Mouse (Mus musculus) heart, embryonic 13.5 days (tissue): ENCODE results near the gene Paf1. TPM values are rescaled to one million over a fixed set of nuclear protein-coding genes. Genes with fewer than 3 reads are reported as not detected.
A peak's percentile ranks its signal among the peaks of the same experiment; 100 is the strongest.
"Not testable (repeated sequence)": the region's sequence is repeated elsewhere in the genome, so short reads cannot be mapped to it uniquely, and the experiment has no call there.

ENCODE experiments used
- ATAC-seq: fragments of 200-750 bp; cut with Nextera tagmentation; 2 replicates; pipeline ENCODE4 v1.8.0; 2017; ENCODE audit warnings: moderate TSS enrichment; ENCODE audit not compliant: insufficient number of reproducible peaks, low FRiP score, low TSS enrichment; ENCODE audit errors: extremely low read depth
- H3K27ac ChIP-seq: fragments of 300-500 bp; sonication (generic); replicated peaks from 2 replicates; pipeline ENCODE4 v1.5.1; 2015; ENCODE audit warnings: moderate library complexity, mild to moderate bottlenecking, inconsistent platforms
- H3K27me3 ChIP-seq: fragments of 300-500 bp; sonication (generic); replicated peaks from 2 replicates; pipeline ENCODE4 v1.6.1; 2015; ENCODE audit warnings: mild to moderate bottlenecking, inconsistent platforms
- H3K36me3 ChIP-seq: fragments of 300-500 bp; sonication (generic); 2 replicates; pipeline ENCODE4 v1.6.1; 2015; ENCODE audit warnings: mild to moderate bottlenecking, inconsistent platforms
- H3K4me1 ChIP-seq: fragments of 300-500 bp; sonication (generic); 2 replicates; pipeline ENCODE4 v1.6.1; 2015; ENCODE audit warnings: inconsistent platforms
- H3K4me2 ChIP-seq: fragments of 300-500 bp; sonication (generic); 2 replicates; pipeline ENCODE4 v1.6.1; 2015; ENCODE audit warnings: inconsistent platforms, mild to moderate bottlenecking, moderate library complexity
- H3K4me3 ChIP-seq: fragments of 300-500 bp; sonication (generic); 2 replicates; pipeline ENCODE4 v1.5.1; 2015; ENCODE audit warnings: moderate library complexity, mild to moderate bottlenecking, inconsistent platforms
- H3K9ac ChIP-seq: fragments of 300-500 bp; sonication (generic); 2 replicates; pipeline ENCODE4 v1.6.1; 2015; ENCODE audit warnings: inconsistent platforms, mild to moderate bottlenecking, moderate library complexity
- H3K9me3 ChIP-seq: fragments of 300-500 bp; sonication (generic); 2 replicates; pipeline ENCODE4 v1.6.1; 2016; ENCODE audit warnings: inconsistent platforms
- WGBS: fragments of 180-500 bp; shearing (Covaris S2); methylation state at CpG from one replicate; pipeline ENCODE4 v1.1.7; 2015; ENCODE audit warnings: mixed read lengths; 5-methylcytosine and 5-hydroxymethylcytosine counted together
- polyA plus RNA-seq: library from polyadenylated mRNA; unstranded; fragments of >200 nt; fragmentation: Nextera tagmentation; extraction: Ambion mirVana; gene quantifications from 2 replicates; pipeline ENCODE4 v1.2.1, GENCODE M21; 2015

The Paf1 gene
- polyA plus RNA-seq, 1 experiment from 2014 or later = 73.4 TPM

DNA sequence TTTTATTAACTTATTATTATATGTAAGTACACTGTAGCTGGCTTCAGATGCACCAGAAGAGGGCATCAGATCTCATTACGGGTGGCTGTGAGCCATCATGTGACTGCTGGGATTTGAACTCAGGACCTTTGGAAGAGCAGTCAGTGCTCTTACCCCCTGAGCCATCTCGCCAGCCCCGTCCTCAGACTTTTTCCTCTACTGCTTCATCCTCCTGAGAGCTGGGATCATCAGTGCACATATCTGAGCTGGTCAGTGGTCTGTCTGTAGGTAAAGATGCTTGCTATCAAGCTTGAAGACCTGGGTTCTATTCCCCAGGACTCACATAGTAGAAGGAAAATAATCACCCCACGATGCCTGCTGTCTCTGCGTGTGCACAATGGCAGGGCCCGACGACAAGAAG lies 5.4 kb upstream of the Paf1 start:
- Histone ChIP-seq H3K4me1 (peaks cover 29% of the 10 kb centered on the region), H3K36me3 (peaks cover 54% of the 10 kb centered on the region)
- H3K9me3 ChIP-seq, H3K4me2 ChIP-seq, H3K4me3 ChIP-seq, ATAC-seq, H3K27me3 ChIP-seq, H3K9ac ChIP-seq, H3K27ac ChIP-seq: not testable (repeated sequence)
- 84% methylated on average over 7 of the region's 7 CpGs for WGBS

DNA sequence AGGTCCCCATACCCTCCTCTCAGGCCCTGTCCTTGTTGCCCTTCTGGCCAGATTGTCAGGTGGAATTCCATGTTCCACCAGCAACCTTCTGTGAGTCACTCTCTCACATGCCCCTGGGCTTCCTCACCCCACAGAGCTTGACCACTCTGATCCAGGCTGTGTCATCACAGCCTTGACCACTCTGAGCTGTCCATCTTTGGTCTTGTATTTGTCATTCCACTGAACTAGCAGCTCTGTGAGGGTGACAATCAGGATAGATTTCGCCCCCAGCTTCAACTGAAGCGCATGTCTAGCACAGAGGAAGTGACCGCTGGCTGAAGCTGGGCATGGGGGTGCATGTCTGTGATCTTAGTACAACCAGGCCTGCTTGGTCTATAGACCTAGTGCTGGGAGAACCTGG lies 2.4 kb upstream of the Paf1 start:
- no peak overlapping the region for H3K4me2 ChIP-seq
- H3K27ac ChIP-seq = no peak overlapping the region
- H3K27me3 ChIP-seq = no peaks in the 10 kb centered on the region
- no peak overlapping the region for H3K9ac ChIP-seq
- WGBS = 96% methylated on average over 3 of the region's 3 CpGs
- peaks cover 59% of the 10 kb centered on the region for H3K36me3 ChIP-seq
- H3K4me1 ChIP-seq = peaks cover 20% of the 10 kb centered on the region
- no peak overlapping the region for H3K4me3 ChIP-seq
- H3K9me3 ChIP-seq = no peaks in the 10 kb centered on the region
- no peak for ATAC-seq

DNA sequence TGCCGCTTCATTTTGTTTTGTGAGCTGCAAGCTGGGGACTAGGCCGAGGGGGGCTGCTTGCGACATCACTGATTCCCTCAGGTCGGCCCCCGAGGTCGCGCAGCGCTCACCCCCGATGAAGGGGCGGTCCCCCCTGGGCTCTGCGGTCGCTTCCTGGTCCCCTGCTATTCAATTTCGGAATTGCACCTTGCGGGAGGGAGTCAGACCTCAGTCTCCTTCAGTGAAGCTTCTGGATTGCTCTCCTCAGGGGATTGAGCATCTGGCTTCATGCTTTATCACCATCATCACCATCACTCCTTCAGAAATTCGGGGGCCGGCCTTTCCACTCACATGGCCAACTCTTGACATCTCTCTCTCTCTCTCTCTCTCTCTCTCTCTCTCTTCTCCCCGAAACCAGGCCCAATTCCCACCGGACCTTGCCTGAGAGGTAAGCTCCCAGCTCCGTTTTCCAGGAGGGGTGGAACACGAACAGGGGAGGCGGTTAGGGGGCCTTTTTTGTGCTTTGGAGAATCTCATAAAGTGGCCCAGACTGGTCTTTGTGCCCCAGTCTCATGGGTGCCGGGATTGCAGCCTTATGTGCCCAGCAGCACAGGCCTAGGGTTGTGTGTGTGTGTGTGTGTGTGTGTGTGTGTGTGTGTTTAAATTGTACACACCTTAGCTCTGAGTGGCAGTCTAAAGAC lies 661 bp downstream of the Paf1 start:
- peaks cover 16% of the 10 kb centered on the region for H3K4me1 ChIP-seq
- WGBS = 8% methylated on average over 22 of the region's 22 CpGs
- peak overlapping the region; percentile 82 for H3K4me2 ChIP-seq
- peak overlapping the region; percentile 76 for H3K27ac ChIP-seq
- ATAC-seq = no peak
- H3K27me3 ChIP-seq = no peaks in the 10 kb centered on the region
- H3K9ac ChIP-seq = peak overlapping the region; percentile 86
- peaks cover 67% of the 10 kb centered on the region for H3K36me3 ChIP-seq
- no peaks in the 10 kb centered on the region for H3K9me3 ChIP-seq
- peak overlapping the region; percentile 75 for H3K4me3 ChIP-seq

DNA sequence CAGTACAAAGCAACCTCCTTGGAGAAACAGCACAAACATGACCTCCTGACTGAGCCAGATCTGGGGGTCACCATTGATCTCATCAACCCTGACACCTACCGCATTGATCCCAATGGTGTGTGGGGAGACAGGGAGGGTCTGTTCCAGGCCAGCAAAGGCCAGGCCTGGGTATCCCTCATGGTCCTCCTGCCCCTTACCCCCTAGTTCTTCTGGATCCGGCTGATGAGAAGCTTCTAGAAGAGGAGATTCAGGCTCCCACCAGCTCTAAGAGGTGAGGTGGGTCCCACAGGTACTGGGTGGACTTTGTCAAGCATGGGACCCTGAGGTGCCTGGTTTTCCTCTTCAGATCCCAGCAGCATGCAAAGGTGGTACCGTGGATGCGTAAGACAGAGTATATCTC lies 2.7 kb downstream of the Paf1 start:
- Histone ChIP-seq H3K27ac (no peak overlapping the region), H3K4me3 (no peak overlapping the region), H3K36me3 (peaks cover 66% of the 10 kb centered on the region), H3K9ac (no peak overlapping the region), H3K4me1 (peaks cover 16% of the 10 kb centered on the region), H3K27me3 (no peaks in the 10 kb centered on the region), H3K4me2 (no peak overlapping the region), H3K9me3 (no peaks in the 10 kb centered on the region)
- WGBS = 94% methylated on average over 4 of the region's 4 CpGs
- no peak for ATAC-seq

DNA sequence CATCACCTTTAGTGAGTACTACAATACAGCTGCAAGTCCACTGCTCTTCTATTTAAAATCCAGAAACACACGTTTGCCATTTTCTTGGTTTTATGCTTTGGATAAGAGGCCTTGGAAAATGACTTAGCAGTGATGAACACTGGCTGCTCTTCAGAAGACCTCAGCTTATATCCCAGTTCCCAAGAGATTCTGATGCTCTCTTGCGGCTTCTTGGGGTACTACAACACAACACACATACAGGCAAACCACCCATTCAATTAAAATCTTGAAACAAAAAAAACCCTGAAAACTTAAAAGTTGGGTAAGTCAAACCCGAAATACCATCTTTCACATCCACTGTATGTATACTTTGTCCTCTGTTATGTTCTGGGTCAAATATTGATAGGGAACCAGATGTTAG lies 5.2 kb downstream of the Paf1 start:
- Histone ChIP-seq H3K27ac (no peak overlapping the region), H3K9ac (no peak overlapping the region), H3K4me1 (peaks cover 11% of the 10 kb centered on the region), H3K36me3 (peaks cover 86% of the 10 kb centered on the region), H3K9me3 (no peaks in the 10 kb centered on the region), H3K4me3 (no peak overlapping the region), H3K27me3 (no peaks in the 10 kb centered on the region), H3K4me2 (no peak overlapping the region)
- WGBS = 52% methylated on average over 3 of the region's 3 CpGs
- no peak for ATAC-seq

DNA sequence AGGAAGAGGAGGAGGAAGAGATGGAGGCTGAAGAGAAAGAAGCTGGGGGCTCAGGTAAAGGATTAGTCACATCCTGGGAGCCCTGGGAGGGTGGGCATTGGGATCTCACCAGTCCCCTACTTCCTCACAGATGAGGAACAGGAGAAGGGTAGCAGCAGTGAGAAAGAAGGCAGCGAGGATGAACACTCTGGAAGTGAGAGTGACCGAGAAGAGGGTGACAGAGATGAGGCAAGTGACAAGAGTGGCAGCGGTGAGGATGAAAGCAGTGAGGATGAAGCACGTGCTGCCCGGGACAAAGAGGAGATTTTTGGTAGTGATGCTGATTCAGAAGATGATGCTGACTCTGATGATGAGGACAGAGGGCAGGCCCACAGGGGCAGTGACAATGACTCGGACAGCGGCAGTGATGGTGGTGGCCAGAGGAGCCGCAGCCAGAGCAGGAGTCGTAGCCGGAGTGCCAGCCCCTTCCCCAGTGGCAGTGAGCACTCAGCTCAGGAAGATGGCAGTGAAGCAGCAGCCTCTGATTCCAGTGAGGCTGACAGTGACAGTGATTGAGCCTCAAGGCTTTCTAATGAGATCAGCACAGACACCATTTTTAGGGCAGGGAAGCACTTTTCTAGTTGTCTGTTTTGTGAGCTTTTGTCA lies 6.1 kb downstream of the Paf1 start:
- Histone ChIP-seq H3K27me3 (no peaks in the 10 kb centered on the region), H3K36me3 (peaks cover 94% of the 10 kb centered on the region), H3K27ac (no peak overlapping the region), H3K9ac (no peak overlapping the region), H3K4me2 (no peak overlapping the region), H3K4me3 (no peak overlapping the region), H3K9me3 (no peaks in the 10 kb centered on the region), H3K4me1 (peaks cover 6% of the 10 kb centered on the region)
- 85% methylated on average over 10 of the region's 10 CpGs for WGBS
- ATAC-seq = no peak

DNA sequence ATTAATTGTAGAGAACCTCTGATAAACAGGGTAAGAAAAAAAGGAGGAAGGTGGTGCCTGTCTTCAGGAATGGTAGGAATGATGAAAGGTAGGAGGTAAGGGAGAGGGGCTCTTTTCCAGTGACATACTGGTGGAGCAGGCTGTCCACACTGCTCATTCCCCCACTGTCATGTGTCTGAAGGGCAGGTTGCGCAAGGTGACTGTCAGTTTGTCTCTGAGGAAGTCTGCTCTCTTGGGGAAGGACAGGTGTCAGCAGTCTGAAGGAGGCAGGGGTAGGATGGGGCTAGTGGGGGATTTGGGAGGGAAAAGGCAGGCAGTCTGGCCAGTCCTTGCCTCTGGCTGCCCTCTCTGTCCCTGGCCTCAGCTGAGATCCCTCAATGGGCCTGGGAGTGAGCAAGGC lies 8.3 kb downstream of the Paf1 start:
- H3K4me3 ChIP-seq = no peak overlapping the region
- 96% methylated on average over 1 of the region's 1 CpGs for WGBS

DNA sequence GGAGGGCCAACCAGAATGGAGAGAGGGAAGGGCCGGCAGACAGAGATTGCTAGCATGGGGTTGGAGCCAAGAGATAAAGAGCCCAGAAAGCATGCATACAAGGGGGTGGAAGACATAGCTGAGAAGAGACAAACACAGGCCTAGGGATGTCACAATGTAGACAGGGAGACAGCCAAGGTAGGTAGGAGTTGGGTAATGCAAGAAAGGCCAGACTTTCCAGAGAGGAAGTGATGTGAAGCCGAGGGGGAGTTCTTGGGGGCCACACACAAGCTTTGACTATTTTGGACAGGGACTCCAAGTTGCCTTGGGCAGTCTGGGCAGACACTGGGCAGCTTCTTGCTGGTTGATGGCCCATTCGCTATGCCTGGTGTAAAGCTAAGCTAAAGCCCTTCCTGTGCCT lies 9.2 kb downstream of the Paf1 start:
- H3K9ac ChIP-seq = no peak overlapping the region
- peaks cover 2% of the 10 kb centered on the region; the same call in 1 of the 2 replicates for H3K4me1 ChIP-seq
- H3K4me2 ChIP-seq = no peak overlapping the region
- H3K27me3 ChIP-seq = no peaks in the 10 kb centered on the region
- 64% methylated on average over 3 of the region's 3 CpGs for WGBS
- ATAC-seq = no peak
- H3K9me3 ChIP-seq = no peaks in the 10 kb centered on the region
- no peak overlapping the region for H3K27ac ChIP-seq
- H3K4me3 ChIP-seq = no peak overlapping the region
- peaks cover 99% of the 10 kb centered on the region for H3K36me3 ChIP-seq

More for the DNA sequence above, 8.3 kb downstream of the Paf1 start:
- Histone ChIP-seq H3K4me1 (peaks cover 2% of the 10 kb centered on the region; the same call in 1 of the 2 replicates), H3K9me3 (no peaks in the 10 kb centered on the region), H3K9ac (no peak overlapping the region), H3K27ac (no peak overlapping the region), H3K36me3 (peaks cover 99% of the 10 kb centered on the region), H3K27me3 (no peaks in the 10 kb centered on the region), H3K4me2 (no peak overlapping the region)
- no peak for ATAC-seq

DNA sequence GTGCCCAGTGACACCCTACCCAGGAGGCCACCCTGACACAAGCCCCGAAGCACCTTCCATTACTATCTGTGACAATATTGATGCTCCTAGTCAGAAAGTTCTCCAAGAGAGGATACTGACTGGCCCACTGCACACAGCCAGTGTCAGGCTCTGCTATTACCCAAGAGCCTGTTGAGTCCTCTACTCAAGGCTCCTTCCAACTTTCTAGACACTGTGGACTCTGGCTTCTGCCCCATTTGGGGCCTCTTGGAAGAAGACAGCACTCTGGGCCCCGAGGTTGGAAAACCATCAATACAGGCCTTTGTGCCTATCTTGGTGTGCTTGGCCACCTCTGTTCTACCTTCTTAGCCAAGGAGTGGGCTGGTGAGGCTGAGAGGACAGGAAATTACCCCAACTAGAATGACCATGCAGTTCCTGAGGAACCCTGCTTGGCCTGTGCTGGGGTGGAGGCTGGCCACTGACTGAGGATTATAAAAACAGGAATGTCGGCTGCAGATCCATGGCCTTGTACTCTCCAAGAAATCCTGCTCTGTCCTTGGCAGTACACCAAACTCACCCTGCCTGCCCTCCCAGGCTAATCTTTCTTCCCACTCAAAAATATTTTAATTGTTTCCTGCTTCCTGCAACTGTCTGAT lies 18.2 kb downstream of the Paf1 start:
- 0 out of 2 replicates have a peak overlapping the region, but pooled peaks have one; percentile 9 for H3K9ac ChIP-seq
- H3K4me1 ChIP-seq = peaks cover 23% of the 10 kb centered on the region
- peaks cover 99% of the 10 kb centered on the region for H3K36me3 ChIP-seq
- no peaks in the 10 kb centered on the region for H3K9me3 ChIP-seq
- H3K4me2 ChIP-seq = no peak overlapping the region
- WGBS = 69% methylated on average over 3 of the region's 3 CpGs
- no peak for ATAC-seq
- peak overlapping the region; percentile 4; the same call in 1 of the 2 replicates for H3K27ac ChIP-seq
- no peak overlapping the region for H3K4me3 ChIP-seq
- H3K27me3 ChIP-seq = no peaks in the 10 kb centered on the region

DNA sequence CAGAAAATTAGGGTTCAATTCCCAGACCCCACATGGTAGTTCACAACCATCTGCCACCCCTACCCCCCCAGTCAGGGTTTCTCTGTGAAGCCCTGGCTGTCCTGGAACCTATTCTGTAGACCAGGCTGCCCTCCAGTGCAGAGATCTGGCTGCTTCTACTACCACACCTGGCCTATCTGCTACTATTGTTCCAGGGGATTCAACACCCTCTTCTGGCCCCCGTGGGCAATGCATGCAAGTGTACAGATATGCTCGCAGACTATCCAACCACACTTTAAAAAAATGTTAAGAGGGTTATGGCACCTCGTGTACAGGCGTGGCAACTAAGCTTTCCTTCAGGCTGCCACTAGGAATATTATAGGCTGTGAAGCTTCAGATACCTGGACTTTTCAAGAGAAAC lies 20.1 kb downstream of the Paf1 start:
- ATAC-seq = no peak
- Histone ChIP-seq H3K4me2 (no peak overlapping the region), H3K36me3 (peaks cover 99% of the 10 kb centered on the region), H3K4me1 (peaks cover 23% of the 10 kb centered on the region), H3K9me3 (no peaks in the 10 kb centered on the region), H3K4me3 (no peak overlapping the region), H3K9ac (no peak overlapping the region), H3K27ac (no peak overlapping the region), H3K27me3 (no peaks in the 10 kb centered on the region)
- 80% methylated on average over 4 of the region's 4 CpGs for WGBS

DNA sequence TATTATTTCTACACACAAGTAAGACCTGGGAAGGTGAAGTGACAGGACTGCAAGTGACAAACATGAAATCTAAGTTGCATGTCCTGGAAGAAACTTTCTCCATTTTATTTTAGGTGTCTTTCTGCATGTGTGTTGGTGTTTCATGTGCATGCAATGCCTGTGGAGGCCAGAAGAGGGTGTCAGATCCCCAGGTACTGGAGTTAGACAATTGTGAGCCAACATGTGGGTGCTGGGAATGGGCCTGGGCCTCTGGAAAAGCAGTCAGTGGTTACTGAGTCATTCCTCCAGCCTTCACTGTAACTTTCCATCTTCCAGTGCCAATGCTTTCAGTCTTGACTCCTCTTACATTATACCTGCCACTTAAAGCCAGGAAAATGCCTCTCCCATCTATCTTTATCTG lies 24.6 kb downstream of the Paf1 start:
- Histone ChIP-seq H3K4me3 (no peak overlapping the region), H3K36me3 (peaks cover 100% of the 10 kb centered on the region), H3K9ac (no peak overlapping the region), H3K27me3 (no peaks in the 10 kb centered on the region), H3K9me3 (no peaks in the 10 kb centered on the region), H3K4me2 (no peak overlapping the region), H3K27ac (no peak overlapping the region), H3K4me1 (peaks cover 14% of the 10 kb centered on the region)
- no peak for ATAC-seq
